ENCODE assay signal across 31 mouse cellular contexts in genomic region chr13:71338700-71339099, GRCm38 (mm10).
DNase-seq lines count a peak whose midpoint lies in the region; ATAC-seq and TF ChIP-seq lines count a peak whose summit lies in the region.
"Had no signal": no experiment of that assay in that cellular context is flagged by ENCODE, and none has a peak within 500 bp of the region (broad histone marks: within the 10 kb centered on the region; RNA-seq: fewer than 3 reads in every experiment).

No protein-coding gene starts in this region.

- TF ChIP-seq CTCF in hindbrain, postnatal 0 days (IDR thresholded peaks at IDR 0.05; ENCODE audit: low read depth): no peak
- no peak for TF ChIP-seq CTCF in midbrain, postnatal 0 days (IDR thresholded peaks at IDR 0.05)

- ATAC-seq in hindbrain, postnatal 0 days: no peak
- no peak for ATAC-seq in hindbrain, embryonic 13.5 days (ENCODE audit: low FRiP score)
- no peak for ATAC-seq in midbrain, postnatal 0 days (ENCODE audit: low FRiP score)
- ATAC-seq in midbrain, embryonic 15.5 days (replicated peaks): no peak
- ATAC-seq in forebrain, embryonic 14.5 days: peak; percentile 60
- ATAC-seq: activated CD4-positive, CD25-positive, alpha-beta regulatory T cell, adult 4 months; intestine, embryonic 16.5 days; liver, embryonic 12.5 days; lung, postnatal 0 days had no signal

- H3K27ac ChIP-seq in hindbrain, postnatal 0 days: no peak overlapping the region
- H3K27ac ChIP-seq in hindbrain, embryonic 13.5 days: no peak overlapping the region
- H3K27ac ChIP-seq in midbrain, postnatal 0 days (ENCODE audit: low read depth, low read length): no peak overlapping the region
- H3K27ac ChIP-seq in midbrain, embryonic 15.5 days: no peak overlapping the region
- no peak overlapping the region for H3K27ac ChIP-seq in forebrain, embryonic 14.5 days (ENCODE audit: low read depth, low read length)
- H3K27ac ChIP-seq: embryonic facial prominence, embryonic 10.5 days; embryonic facial prominence, embryonic 15.5 days; gastrocnemius, adult 2 months; heart, adult 2 months; heart, embryonic 13.5 days; kidney, embryonic 15.5 days; layer of hippocampus, adult 2 months; liver, embryonic 12.5 days; neural tube, embryonic 15.5 days had no signal

- no peaks in the 10 kb centered on the region for H3K4me1 ChIP-seq in hindbrain, postnatal 0 days (ENCODE audit: insufficient read depth, low read length)
- H3K4me1 ChIP-seq in hindbrain, embryonic 13.5 days (replicated peaks): 0 out of 2 replicates have a peak, but pooled peaks cover 4% of the 10 kb centered on the region
- no peaks in the 10 kb centered on the region for H3K4me1 ChIP-seq in midbrain, postnatal 0 days (ENCODE audit: insufficient read depth, low read length)
- H3K4me1 ChIP-seq in midbrain, embryonic 15.5 days: no peaks in the 10 kb centered on the region
- H3K4me1 ChIP-seq in forebrain, embryonic 14.5 days (ENCODE audit: control insufficient read depth, insufficient read depth, low read length): no peaks in the 10 kb centered on the region
- H3K4me1 ChIP-seq: embryonic facial prominence, embryonic 10.5 days; embryonic facial prominence, embryonic 15.5 days; heart, embryonic 13.5 days; kidney, embryonic 15.5 days; liver, embryonic 12.5 days; megakaryocyte, embryonic 14.5 days had no signal

- H3K9ac ChIP-seq in hindbrain, postnatal 0 days (replicated peaks; ENCODE audit: low read length): no peak overlapping the region
- H3K9ac ChIP-seq in hindbrain, embryonic 13.5 days: no peak overlapping the region
- H3K9ac ChIP-seq in midbrain, postnatal 0 days (replicated peaks; ENCODE audit: low read length, poor library complexity, severe bottlenecking): no peak overlapping the region
- no peak overlapping the region for H3K9ac ChIP-seq in midbrain, embryonic 15.5 days
- H3K9ac ChIP-seq in forebrain, embryonic 14.5 days (ENCODE audit: low read length): no peak overlapping the region
- H3K9ac ChIP-seq: embryonic facial prominence, embryonic 15.5 days; heart, embryonic 13.5 days; kidney, embryonic 15.5 days; liver, embryonic 12.5 days; neural tube, embryonic 15.5 days had no signal

- H3K4me2 ChIP-seq in hindbrain, postnatal 0 days (ENCODE audit: low read depth, low read length): no peak overlapping the region
- H3K4me2 ChIP-seq in hindbrain, embryonic 13.5 days: no peak overlapping the region
- H3K4me2 ChIP-seq in midbrain, postnatal 0 days (ENCODE audit: low read depth, low read length, poor library complexity, severe bottlenecking): no peak overlapping the region
- no peak overlapping the region for H3K4me2 ChIP-seq in midbrain, embryonic 15.5 days
- H3K4me2 ChIP-seq in forebrain, embryonic 14.5 days (ENCODE audit: low read length): no peak overlapping the region
- H3K4me2 ChIP-seq: embryonic facial prominence, embryonic 15.5 days; heart, embryonic 13.5 days; kidney, embryonic 15.5 days; liver, embryonic 12.5 days; neural tube, embryonic 15.5 days had no signal

- H3K27me3 ChIP-seq in hindbrain, postnatal 0 days (ENCODE audit: insufficient read depth, low read length): no peaks in the 10 kb centered on the region; the same call in 1 of the 2 replicates
- no peaks in the 10 kb centered on the region for H3K27me3 ChIP-seq in hindbrain, embryonic 13.5 days
- no peaks in the 10 kb centered on the region for H3K27me3 ChIP-seq in midbrain, postnatal 0 days (ENCODE audit: insufficient read depth, low read length)
- 0 out of 2 replicates have a peak, but pooled peaks cover 2% of the 10 kb centered on the region for H3K27me3 ChIP-seq in midbrain, embryonic 15.5 days (replicated peaks)
- 0 out of 2 replicates have a peak, but pooled peaks cover 3% of the 10 kb centered on the region for H3K27me3 ChIP-seq in forebrain, embryonic 14.5 days (replicated peaks; ENCODE audit: control insufficient read depth, insufficient read depth, low read length)
- H3K27me3 ChIP-seq: embryonic facial prominence, embryonic 15.5 days; heart, embryonic 13.5 days; kidney, embryonic 15.5 days; liver, embryonic 12.5 days; megakaryocyte, embryonic 14.5 days had no signal

- WGBS in hindbrain, postnatal 0 days: 27% methylated on average over 6 of the region's 6 CpGs
- 36% methylated on average over 6 of the region's 6 CpGs for WGBS in hindbrain, embryonic 13.5 days
- 25% methylated on average over 6 of the region's 6 CpGs for WGBS in midbrain, postnatal 0 days
- 19% methylated on average over 6 of the region's 6 CpGs for WGBS in midbrain, embryonic 15.5 days
- WGBS in forebrain, embryonic 14.5 days: 6% methylated on average over 6 of the region's 6 CpGs

- H3K4me3 ChIP-seq in hindbrain, postnatal 0 days (ENCODE audit: low read length): no peak overlapping the region
- no peak overlapping the region for H3K4me3 ChIP-seq in hindbrain, embryonic 13.5 days
- H3K4me3 ChIP-seq in midbrain, postnatal 0 days (ENCODE audit: low read depth, low read length): no peak overlapping the region
- no peak overlapping the region for H3K4me3 ChIP-seq in midbrain, embryonic 15.5 days
- no peak overlapping the region for H3K4me3 ChIP-seq in forebrain, embryonic 14.5 days (ENCODE audit: low read depth, low read length)
- H3K4me3 ChIP-seq: embryonic facial prominence, embryonic 10.5 days; embryonic facial prominence, embryonic 15.5 days; gastrocnemius, adult 2 months; heart, adult 2 months; heart, embryonic 13.5 days; kidney, embryonic 15.5 days; layer of hippocampus, adult 2 months; liver, embryonic 12.5 days; megakaryocyte, embryonic 14.5 days; neural tube, embryonic 15.5 days had no signal

- no peaks in the 10 kb centered on the region for H3K9me3 ChIP-seq in hindbrain, postnatal 0 days (ENCODE audit: low read length)
- no peaks in the 10 kb centered on the region for H3K9me3 ChIP-seq in hindbrain, embryonic 13.5 days
- no peaks in the 10 kb centered on the region for H3K9me3 ChIP-seq in midbrain, postnatal 0 days (ENCODE audit: low read length)
- no peaks in the 10 kb centered on the region for H3K9me3 ChIP-seq in midbrain, embryonic 15.5 days
- H3K9me3 ChIP-seq in forebrain, embryonic 14.5 days (replicated peaks; ENCODE audit: control insufficient read depth, low read length): no peaks in the 10 kb centered on the region
- H3K9me3 ChIP-seq: embryonic facial prominence, embryonic 10.5 days; embryonic facial prominence, embryonic 15.5 days; heart, embryonic 13.5 days; kidney, embryonic 15.5 days; liver, embryonic 12.5 days; neural tube, embryonic 15.5 days had no signal

- H3K36me3 ChIP-seq in hindbrain, postnatal 0 days (ENCODE audit: insufficient read depth, low read length): no peaks in the 10 kb centered on the region
- no peaks in the 10 kb centered on the region for H3K36me3 ChIP-seq in hindbrain, embryonic 13.5 days
- no peaks in the 10 kb centered on the region for H3K36me3 ChIP-seq in midbrain, postnatal 0 days (ENCODE audit: insufficient read depth, low read length)
- H3K36me3 ChIP-seq in midbrain, embryonic 15.5 days (replicated peaks): no peaks in the 10 kb centered on the region
- no peaks in the 10 kb centered on the region for H3K36me3 ChIP-seq in forebrain, embryonic 14.5 days (ENCODE audit: control insufficient read depth, insufficient read depth, low read length)
- H3K36me3 ChIP-seq: embryonic facial prominence, embryonic 10.5 days; embryonic facial prominence, embryonic 15.5 days; heart, embryonic 13.5 days; kidney, embryonic 15.5 days; liver, embryonic 12.5 days; neural tube, embryonic 15.5 days had no signal

- peak; percentile 47 for DNase-seq in hindbrain, postnatal 0 days (ENCODE audit: low spot score)
- peak; percentile 50 for DNase-seq in midbrain, postnatal 0 days (ENCODE audit: low spot score)
- peak; percentile 70 for DNase-seq in forebrain, embryonic 14.5 days (ENCODE audit: low spot score)
- no peak for DNase-seq in left cerebral cortex, adult 9 months (ENCODE audit: low spot score in 2 of 2)
- DNase-seq: adrenal gland, adult 2 months; adrenal gland, postnatal 36 days; B cell, adult 2 months; cerebellum, adult 2 months; cerebellum, postnatal 25 days; gastrocnemius, adult 2 months; gastrocnemius, postnatal 36 days; heart, adult 2 months; heart, postnatal 10 days; left cerebral cortex, postnatal 4 days; lung, adult 18-20 months; lung, postnatal 4 days; retina, postnatal 1 day; right cerebral cortex, postnatal 14 days had no signal

Comparison
In these comparisons a context has a peak if more than half of its experiments do, and no peak if none do; other contexts are left out.
1. DNase-seq: peak in hindbrain, postnatal 0 days (single experiment), midbrain, postnatal 0 days (single experiment) and forebrain, embryonic 14.5 days (single experiment); none in left cerebral cortex, adult 9 months (0 of 2).